Mouse (Mus musculus): ENCODE measurements around the gene Bach1.

- TF ChIP-seq EP300 (IDR thresholded peaks at IDR 0.05; ENCODE audit: insufficient read depth, low read depth, low read length) (no peak), CTCF (IDR thresholded peaks at IDR 0.05) (no peak)
Measured at GRCm38 (mm10) chr16:87652924-87653323, 45.8 kb upstream of the Bach1 start.
